Mouse (Mus musculus) MEL (cell line): ENCODE results near the gene Hk2.

Source experiments
- CTCF ChIP-seq, 3 experiments: IDR thresholded peaks in 2 of 3; conservative IDR thresholded peaks in 1 of 3; 2 replicates each; pipeline ENCODE4 v1.5.1; 2011 to 2012; ENCODE audit warnings: low read length in 3 of 3, low read depth in 2 of 3, mild to moderate bottlenecking in 2 of 3, improper control_type of control experiment in 1 of 3, inconsistent platforms in 1 of 3, mixed read lengths in 1 of 3, moderate library complexity in 1 of 3; ENCODE audit not compliant: control insufficient read depth in 1 of 3, insufficient read depth in 1 of 3, poor library complexity in 1 of 3, severe bottlenecking in 1 of 3
- TCF12 ChIP-seq: IDR thresholded peaks from 2 replicates; pipeline ENCODE4 v1.6.1; 2014; ENCODE audit warnings: low read depth, mild to moderate bottlenecking, inconsistent platforms, low read length, improper control_type of control experiment, moderate library complexity
- USF2 ChIP-seq, 2 experiments: IDR thresholded peaks; 2 replicates each; pipeline ENCODE4 v1.6.1; 2011 to 2012; ENCODE audit warnings: improper control_type of control experiment in 2 of 2, low read length in 2 of 2, borderline replicate concordance in 1 of 2, inconsistent platforms in 1 of 2, low read depth in 1 of 2, mild to moderate bottlenecking in 1 of 2; ENCODE audit not compliant: insufficient read depth in 1 of 2

DNA sequence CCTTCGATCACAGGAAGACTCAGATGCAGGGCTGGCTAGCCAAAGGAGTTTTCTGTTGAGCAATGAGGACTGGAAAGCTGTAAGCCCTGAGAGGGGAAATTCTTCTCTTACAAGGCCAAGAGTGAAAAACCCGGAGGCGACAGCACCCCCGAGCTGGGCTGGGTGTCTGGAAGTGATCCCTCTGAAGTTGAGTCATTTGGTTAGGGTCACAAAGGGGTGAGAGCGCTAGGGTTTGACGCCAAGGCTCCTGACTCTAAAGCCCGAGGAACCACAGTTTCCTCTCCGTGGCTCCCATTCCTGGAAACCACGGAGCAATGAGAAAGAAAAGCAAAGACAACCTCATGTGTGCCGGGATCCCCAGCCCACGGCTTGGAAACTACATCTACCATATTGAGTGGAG lies 21.2 kb downstream of the Hk2 start:
- TF ChIP-seq CTCF (IDR thresholded peaks at IDR 0.05 in 2 of 3, conservative IDR thresholded peaks at IDR 0.05 in 1 of 3; ENCODE audit: control insufficient read depth in 1 of 3, insufficient read depth in 1 of 3, low read depth in 2 of 3, low read length in 3 of 3, poor library complexity in 1 of 3, severe bottlenecking in 1 of 3) (no peak), USF2 (IDR thresholded peaks at IDR 0.05; ENCODE audit: borderline replicate concordance in 1 of 2, insufficient read depth in 1 of 2, low read depth in 1 of 2, low read length in 2 of 2) (no peak), TCF12 (no peak)
